Mouse (Mus musculus) adrenal gland, postnatal 36 days (tissue): ENCODE measurements around the gene Znrf2. TPM values are rescaled to one million over a fixed set of nuclear protein-coding genes. Genes with fewer than 3 reads are reported as not detected.
"Not testable (repeated sequence)": the region's sequence is repeated elsewhere in the genome, so short reads cannot be mapped to it uniquely, and the experiment has no call there.

Experiments
- DNase-seq, 2 experiments: peaks; one replicate each; pipeline ENCODE4 v3.0.0; 2021; ENCODE audit warnings: mixed read lengths in 1 of 2
- total RNA-seq, 2 experiments: library from RNA; stranded (reverse); gene quantifications; 2 replicates each; pipeline ENCODE4 v1.2.3; 2021

The Znrf2 gene
- total RNA-seq, 2 experiments from 2014 or later = 36.9 to 53.2 TPM

DNA sequence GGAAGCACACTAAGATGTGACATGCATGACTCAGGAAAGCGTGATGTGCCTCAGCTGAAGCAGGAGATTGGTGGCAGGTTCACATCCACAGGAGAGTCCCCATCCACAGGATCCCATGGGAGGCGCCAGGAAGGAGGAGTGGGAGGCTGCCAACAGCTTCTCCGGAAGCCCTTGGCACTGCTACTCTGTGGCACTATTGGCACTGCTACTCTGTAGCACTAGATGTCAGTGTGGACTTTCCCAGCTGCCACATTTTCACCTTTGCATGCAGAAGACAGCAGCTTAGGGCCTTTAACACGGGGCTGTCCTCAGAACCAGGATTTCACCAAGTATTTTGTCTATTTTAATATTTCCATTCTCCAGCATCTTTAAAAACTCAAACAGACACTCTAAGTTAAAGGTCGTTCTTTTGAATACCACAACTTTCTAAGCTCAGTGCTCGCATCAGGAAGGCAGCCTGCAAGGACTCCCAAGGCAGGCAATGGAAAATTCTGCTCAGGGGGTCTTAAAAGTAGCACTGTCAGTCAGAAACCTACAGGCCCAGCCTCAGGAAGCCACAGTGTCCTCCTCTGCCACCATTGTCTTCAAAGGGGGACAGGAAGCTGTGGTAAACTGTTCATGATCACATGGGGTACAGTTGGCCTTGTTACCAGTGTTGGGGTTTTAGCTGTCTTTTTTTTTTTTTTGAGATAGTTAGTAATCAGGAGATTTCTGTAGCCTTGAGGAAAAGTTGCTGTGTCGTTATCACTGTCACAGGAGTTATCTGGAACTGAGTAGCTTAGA, 7.0 kb upstream of the Znrf2 start:
- peak; percentile 59 to 63 for DNase-seq

DNA sequence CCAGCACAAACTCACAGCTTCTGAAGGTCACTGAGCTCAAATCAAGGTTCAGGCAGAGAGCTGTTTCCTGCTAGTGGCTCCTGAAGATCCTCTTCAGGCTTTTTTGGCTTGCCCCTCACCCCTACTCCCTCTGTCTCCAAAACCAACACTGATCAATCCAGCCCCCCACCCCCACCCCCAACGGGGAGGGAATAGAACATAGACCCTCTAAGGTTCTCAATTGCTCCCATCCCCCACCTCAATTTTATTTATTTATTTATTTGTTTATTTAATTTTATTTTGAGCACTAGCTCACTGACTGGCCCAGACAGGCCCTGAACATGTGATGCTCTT, 6.4 kb upstream of the Znrf2 start:
- DNase-seq = peak; percentile 39 to 43

DNA sequence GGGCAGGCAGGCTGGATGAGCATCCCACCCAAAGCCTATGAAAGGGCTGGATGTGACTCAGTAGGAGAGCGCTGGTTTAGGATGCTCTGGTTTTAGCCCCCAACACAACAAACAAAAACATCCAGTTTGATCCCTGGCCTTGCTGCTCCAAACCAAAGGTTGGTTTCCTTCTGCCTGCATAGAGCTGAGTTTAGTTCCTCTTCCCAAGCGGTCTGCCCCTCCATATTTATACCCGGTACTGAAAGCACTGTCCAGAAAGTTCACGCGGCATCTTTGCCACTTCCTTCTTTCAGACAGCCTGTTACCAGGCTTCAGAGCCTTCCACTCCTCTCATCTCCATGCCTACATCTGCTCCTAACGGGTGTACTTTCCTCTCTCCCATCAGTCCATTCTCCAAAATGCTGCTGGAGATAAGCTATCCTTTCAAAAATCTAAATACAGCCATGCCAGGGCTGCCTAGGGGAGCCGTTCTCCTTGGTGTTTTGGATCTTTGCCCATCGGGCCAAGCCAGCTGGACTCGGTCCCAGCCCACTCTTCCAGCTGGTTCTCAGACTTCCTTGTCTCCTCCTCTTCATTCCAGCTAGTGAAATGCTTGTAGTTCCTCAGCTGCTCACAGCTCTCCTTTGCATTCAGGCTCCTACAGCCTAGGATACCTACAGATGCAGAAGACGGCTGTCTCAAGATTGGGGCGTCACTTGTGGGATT, 5.0 kb upstream of the Znrf2 start:
- DNase-seq = peak; percentile 72 to 76

- peak; percentile 15 to 51 for DNase-seq
Observed at GRCm38 (mm10) chr6:54812276-54812675, 4.4 kb upstream of the Znrf2 start.

- DNase-seq = no peak
Observed at GRCm38 (mm10) chr6:54815428-54816130, 1.1 kb upstream of the Znrf2 start.

DNA sequence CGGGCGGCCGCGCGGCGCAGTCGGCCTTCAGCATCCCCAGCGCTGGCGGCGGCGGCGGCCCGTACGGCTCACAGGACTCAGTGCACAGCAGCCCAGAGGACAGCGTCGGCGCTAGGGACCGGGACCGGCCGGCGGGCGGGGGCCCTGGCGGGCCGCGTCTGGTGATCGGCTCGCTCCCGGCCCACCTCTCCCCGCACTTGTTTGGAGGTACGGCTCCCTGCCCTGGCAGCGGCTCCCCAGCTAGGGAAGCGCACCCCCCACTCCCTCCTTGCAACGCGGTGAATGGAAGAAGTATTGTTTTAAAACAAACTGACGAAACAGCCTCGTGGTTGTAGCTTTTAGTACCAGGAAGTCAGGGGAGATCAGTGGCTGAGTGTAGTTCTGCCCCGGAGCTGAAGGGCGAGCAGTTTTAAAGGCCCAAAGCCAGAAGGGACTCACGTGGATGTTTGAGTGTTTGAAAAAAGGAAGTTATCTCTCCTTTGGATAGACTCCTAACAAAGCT, 601 bp downstream of the Znrf2 start:
- DNase-seq = peak; percentile 61 to 69

- no peak for DNase-seq
Observed at GRCm38 (mm10) chr6:54818389-54818788, 1.7 kb downstream of the Znrf2 start.

GRCm38 (mm10) chr6:54819272-54819671, 2.6 kb downstream of the Znrf2 start:
- DNase-seq = no peak

GRCm38 (mm10) chr6:54819746-54820145, 3.0 kb downstream of the Znrf2 start:
- no peak for DNase-seq

GRCm38 (mm10) chr6:54822348-54822747, 5.6 kb downstream of the Znrf2 start:
- DNase-seq = peak; percentile 43 to 46

- DNase-seq = not testable (repeated sequence)
Observed at GRCm38 (mm10) chr6:54824561-54824960, 7.8 kb downstream of the Znrf2 start.

DNA sequence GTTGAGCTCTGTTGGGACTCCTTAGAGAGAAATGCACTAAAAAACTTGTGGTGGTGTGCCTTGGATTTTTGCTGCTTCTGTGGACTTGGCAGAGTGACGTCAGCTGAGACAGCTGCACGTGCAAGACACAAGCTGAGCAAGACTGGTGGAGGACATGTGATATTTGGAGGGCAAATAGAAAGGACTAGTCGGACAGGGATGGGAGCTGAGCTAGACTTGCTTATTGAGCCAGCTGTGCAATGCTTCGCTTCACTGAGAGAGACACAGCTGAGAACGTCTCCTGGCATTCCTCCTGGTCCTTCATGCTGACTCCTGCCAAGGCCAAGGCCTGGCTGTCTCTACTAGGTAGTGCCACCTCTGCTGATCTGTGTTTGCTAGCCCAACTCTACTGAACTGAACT, 10.8 kb downstream of the Znrf2 start:
- DNase-seq = no peak

GRCm38 (mm10) chr6:54828274-54828673, 11.6 kb downstream of the Znrf2 start:
- no peak for DNase-seq

DNA sequence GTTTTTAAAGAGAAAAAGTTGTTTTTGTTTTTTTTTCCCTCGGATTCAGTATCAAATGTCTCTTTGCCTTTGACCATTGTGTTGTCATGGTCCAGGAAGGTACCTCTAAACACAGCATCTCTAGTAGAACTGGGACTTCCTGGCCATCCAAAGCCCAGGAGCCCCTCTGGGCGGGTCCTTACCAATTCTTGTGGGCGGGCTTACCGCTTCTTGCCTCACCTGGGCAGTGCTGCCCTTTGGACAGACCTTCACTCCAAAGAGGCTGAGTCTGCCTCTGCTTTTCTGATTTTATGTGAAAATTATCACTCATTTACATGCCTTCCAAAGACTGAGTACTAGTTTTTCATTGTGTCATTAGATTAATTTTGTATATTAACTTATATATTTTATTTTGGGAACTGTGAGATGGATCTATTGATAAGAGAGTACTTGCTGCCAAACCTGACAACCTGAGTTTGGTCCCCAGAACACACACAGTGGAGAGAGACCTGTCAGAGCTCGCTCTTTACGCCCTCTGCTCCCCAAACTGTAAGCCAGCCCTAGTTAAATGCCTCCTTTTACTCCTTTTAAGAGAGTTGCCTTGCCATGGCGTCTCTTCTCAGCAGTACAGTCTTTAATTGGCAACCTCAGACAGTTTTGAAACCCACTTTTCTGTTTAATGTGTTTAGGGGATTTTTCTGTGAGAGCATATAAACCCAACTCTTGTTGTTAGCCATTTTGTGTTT, 13.5 kb downstream of the Znrf2 start:
- no peak for DNase-seq

DNA sequence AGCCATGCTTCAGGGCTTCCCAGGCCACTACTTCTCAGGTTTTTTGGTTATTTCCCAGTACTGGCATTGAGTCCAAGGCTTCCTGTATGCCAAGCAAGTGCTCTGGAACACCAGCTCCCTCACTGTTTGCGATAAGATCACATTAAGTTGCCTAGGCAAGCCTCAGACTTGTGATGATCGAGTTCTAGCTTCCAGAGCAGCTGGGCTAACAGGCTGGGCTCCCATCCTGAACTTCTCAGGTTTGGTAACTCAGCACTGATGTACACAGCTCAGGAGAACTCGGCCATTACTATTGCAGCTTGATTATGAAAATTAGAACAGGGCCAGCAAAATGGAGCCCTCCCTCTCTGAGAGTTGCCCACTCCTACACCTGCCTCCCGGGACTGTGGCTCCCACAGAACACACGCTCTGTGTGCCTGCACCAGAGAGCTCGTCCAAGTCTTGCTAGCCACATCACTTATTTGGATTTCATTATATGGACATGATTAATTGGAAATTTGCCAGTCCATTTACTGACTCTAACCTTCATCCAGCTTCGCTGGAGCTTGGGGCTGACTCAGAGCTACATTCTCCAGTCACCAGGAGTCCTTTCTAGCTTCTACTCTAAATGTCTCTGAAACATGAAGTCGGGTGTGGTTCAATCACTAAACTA, 14.5 kb downstream of the Znrf2 start:
- peak in 1 of 2 experiments; percentile 38 for DNase-seq

DNA sequence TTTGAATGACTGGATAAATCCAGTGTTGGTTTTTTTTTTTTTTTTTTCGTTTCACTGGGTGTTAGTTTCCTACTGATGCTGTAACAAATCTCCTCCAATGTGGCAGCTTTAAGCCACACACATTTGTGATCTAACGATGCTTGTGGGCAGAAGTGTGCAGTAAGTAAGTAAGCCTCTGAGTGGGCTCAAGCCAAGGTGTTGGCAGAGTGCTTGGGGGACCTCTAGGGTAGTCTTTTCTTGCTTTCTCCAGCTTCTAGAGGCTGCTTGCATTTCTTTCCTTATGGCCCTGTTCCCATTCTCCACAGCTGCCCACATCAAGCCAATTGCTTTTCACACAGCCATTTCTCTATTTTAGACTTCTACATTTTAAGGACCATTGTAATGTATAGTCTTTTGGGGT, 16.7 kb downstream of the Znrf2 start:
- no peak for DNase-seq

GRCm38 (mm10) chr6:54836666-54837065, 19.9 kb downstream of the Znrf2 start:
- no peak for DNase-seq

- DNase-seq = no peak
Observed at GRCm38 (mm10) chr6:54841399-54841798, 24.7 kb downstream of the Znrf2 start.

GRCm38 (mm10) chr6:54842041-54842440, 25.3 kb downstream of the Znrf2 start:
- DNase-seq = no peak

DNA sequence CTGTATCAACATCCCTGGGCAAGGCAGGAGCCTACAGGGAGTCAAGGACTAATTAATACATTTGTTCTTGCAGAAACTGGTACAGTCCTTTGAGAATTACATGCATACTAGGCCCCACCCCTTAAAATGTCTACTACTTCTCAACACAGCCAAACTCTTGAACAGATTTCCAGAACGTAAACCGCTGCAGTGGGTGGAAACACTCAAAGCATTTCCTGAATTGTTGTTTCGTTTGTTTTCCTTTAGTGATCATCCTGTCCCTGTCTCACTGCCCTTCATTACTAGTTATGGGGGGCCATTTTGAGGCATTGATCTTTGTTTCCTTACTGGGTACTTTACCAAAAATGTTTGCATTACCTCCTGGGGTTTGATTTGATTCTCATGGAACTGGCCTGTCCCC, 31.8 kb downstream of the Znrf2 start:
- no peak for DNase-seq
